Mouse (Mus musculus): ENCODE measurements around the gene Acaa1a.

Acaa1a gene

DNA sequence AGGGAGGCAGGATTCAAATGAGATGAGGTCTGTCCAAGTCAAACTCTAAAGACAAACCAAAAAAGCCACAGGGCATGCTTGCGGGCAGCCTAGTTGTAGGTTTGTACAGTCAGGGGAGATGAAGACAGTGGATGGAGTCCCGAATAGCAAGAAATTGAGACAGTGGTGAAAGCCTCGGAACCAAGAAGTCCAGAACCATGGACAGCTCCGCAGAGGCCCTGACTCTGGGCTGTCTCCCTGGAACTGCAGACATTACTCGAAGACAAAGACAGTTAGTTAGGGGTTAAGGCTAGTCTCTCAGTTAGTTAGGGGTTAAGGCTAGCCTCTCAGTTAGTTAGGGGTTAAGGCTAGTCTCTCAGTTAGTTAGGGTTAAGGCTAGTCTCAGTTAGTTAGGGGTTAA, 49.5 kb downstream of the Acaa1a start:
- no peak for DNase-seq (ENCODE audit: low spot score in 2 of 2)

DNA sequence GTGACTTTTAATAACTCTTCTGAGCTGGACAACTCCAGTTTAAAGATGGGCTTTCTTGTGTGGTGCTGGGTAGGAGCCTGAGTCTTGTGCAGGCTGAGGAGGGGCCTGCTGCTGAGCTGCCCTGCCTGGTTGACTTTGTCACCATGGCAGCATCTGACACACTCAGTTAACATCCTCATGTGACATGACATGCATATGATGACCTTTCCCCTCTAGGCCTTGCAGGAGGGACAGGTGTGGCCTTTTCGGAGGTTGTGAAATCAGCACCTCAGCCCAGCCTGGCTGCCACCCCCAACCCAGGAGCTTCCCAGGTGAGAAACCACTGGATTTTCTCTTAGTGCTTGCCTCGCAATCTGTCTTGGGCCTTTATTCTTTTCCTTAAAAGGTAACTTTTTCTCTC, 50.7 kb downstream of the Acaa1a start:
- DNase-seq (ENCODE audit: low spot score in 2 of 2), result no peak

DNA sequence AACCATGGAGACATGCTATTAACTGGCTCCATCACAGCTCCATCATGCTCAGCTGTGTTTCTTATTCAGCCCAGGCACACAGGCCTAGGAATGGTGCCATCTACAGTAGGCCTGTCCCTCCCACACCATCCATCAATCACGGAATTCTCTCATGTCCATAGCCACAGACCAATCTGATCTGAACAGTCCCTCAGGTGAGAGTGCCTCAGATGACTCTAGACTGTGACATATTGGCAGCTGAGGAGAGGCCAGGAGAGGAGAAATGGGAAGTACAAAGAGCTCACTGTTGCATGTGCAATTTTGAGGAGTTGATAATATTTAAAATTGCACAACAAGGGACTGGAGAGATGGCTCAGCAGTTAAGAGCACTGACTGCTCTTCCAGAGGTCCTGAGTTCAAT, 55.3 kb downstream of the Acaa1a start:
- no peak for DNase-seq (ENCODE audit: low spot score in 2 of 2)
